Mouse (Mus musculus): Measurements from ENCODE around the gene Gpr155. TPM values are rescaled to one million over a fixed set of nuclear protein-coding genes. Genes with fewer than 3 reads are reported as not detected.

The Gpr155 gene
- polyA plus RNA-seq, 2 experiments, result 4.1 to 9.0 TPM

DNA sequence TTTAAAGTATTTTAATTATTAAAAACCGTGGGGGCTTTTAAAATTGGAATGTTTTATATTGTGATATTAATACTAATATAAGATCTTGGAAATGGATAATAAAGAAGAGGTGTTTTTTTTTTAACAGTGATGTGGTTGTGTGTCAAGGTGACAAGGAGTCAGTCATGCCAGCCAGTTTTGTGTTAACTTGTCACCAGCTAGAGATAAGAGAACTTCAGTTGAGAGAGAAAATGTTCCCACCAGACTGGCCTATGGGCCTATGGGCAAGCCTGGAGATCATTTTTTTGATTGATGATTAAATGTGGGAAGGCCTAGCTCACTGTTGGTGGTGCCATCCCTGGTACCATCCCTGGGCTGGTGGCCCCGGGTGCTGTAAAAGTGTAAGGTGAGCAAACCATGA, 25.8 kb downstream of the Gpr155 start:
- WGBS (ENCODE audit: insufficient replicate concordance), result 47% methylated on average over 2 of the region's 2 CpGs
- no peaks in the 10 kb centered on the region for H3K9me3 ChIP-seq (ENCODE audit: control insufficient read depth, low read length)
- no peak overlapping the region; a peak in 1 of 4 replicates for H3K4me3 ChIP-seq (ENCODE audit: insufficient read depth in 1 of 2, low read depth in 2 of 2, low read length in 2 of 2)
- peak overlapping the region; percentile 96 for H3K27ac ChIP-seq
- peaks cover 23 to 25% of the 10 kb centered on the region in 2 experiments for H3K4me1 ChIP-seq (replicated peaks; ENCODE audit: control insufficient read depth in 2 of 2, insufficient read depth in 2 of 2, low read length in 1 of 2)
- TF ChIP-seq CTCF (IDR thresholded peaks at IDR 0.05; ENCODE audit: low read depth) (no peak), EP300 (IDR thresholded peaks at IDR 0.05; ENCODE audit: low read depth) (no peak)
- ATAC-seq (ENCODE audit: insufficient read depth) (peak; percentile 59), DNase-seq (ENCODE audit: low read depth in 3 of 3, low spot score in 3 of 3) (peak; percentile 23 to 32 (median 25))
- H3K4me2 ChIP-seq (ENCODE audit: low read depth), result peak overlapping the region; percentile 65
- H3K9ac ChIP-seq (replicated peaks), result peak overlapping the region; percentile 10; the same call in 1 of the 2 replicates
- no peaks in the 10 kb centered on the region; the same call in 1 of the 2 replicates for H3K36me3 ChIP-seq (replicated peaks; ENCODE audit: control insufficient read depth, insufficient read depth, low read depth)
- no peaks in the 10 kb centered on the region for H3K27me3 ChIP-seq (ENCODE audit: control insufficient read depth, insufficient read depth, low read length)

DNA sequence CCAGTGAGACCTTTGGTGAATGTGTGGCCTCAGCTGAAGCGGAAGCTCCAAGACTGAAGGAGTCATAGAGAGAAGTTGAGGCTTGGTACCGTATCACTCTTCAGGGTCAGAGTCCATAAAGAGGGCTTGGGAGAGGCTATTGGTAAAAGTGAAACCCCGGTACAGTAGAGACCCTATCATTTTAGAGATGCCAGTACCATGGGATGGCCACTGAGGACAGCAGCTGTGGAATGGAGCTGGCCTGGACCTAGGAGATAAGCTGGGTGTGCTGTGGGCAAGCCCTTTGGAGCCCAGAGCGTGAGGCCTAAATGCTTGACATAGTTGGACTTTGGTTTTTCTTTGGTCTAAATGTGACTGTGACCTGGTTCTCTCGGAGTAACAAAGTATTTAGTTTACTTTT, 26.4 kb downstream of the Gpr155 start:
- TF ChIP-seq CTCF (IDR thresholded peaks at IDR 0.05; ENCODE audit: low read depth) (peak; percentile 40), EP300 (IDR thresholded peaks at IDR 0.05; ENCODE audit: low read depth) (peak; percentile 85)
- peak overlapping the region; percentile 55 for H3K9ac ChIP-seq (replicated peaks)
- H3K36me3 ChIP-seq (replicated peaks; ENCODE audit: control insufficient read depth, insufficient read depth, low read depth), result no peaks in the 10 kb centered on the region; the same call in 1 of the 2 replicates
- peak overlapping the region; percentile 65 for H3K4me2 ChIP-seq (ENCODE audit: low read depth)
- H3K27ac ChIP-seq, result peak overlapping the region; percentile 96
- WGBS (ENCODE audit: insufficient replicate concordance), result 36% methylated on average over 5 of the region's 5 CpGs
- ATAC-seq (ENCODE audit: insufficient read depth) (peak; percentile 100), DNase-seq (ENCODE audit: low read depth in 3 of 3, low spot score in 3 of 3) (peak; percentile 78 to 81 (median 78))
- H3K4me1 ChIP-seq (replicated peaks; ENCODE audit: control insufficient read depth in 2 of 2, insufficient read depth in 2 of 2, low read length in 1 of 2), result peaks cover 23 to 25% of the 10 kb centered on the region in 2 experiments
- no peaks in the 10 kb centered on the region for H3K9me3 ChIP-seq (ENCODE audit: control insufficient read depth, low read length)
- peak overlapping the region; percentile 15 to 33; a peak in 3 of 4 replicates for H3K4me3 ChIP-seq (ENCODE audit: insufficient read depth in 1 of 2, low read depth in 2 of 2, low read length in 2 of 2)
- no peaks in the 10 kb centered on the region for H3K27me3 ChIP-seq (ENCODE audit: control insufficient read depth, insufficient read depth, low read length)

DNA sequence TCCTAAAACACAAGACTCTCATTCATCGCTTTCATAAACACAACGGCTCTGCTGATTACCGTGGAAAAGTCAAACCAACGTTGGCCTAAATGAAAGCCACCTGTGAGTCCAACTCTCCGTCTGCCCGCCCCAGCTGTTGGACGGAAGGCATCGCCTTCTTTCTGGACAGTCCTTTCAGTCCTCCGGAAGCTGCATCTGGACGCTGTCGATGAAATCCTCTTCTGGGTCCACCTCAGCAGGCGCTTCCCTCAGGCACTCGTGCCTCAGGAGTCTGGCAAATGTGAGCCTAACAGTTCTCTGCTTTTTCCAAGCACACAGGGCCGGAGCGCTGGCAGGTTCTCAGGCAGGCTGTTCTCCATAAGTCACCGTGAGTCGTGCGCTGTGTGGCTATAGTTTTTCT, 29.4 kb downstream of the Gpr155 start:
- Histone ChIP-seq H3K4me1 (replicated peaks; ENCODE audit: control insufficient read depth in 2 of 2, insufficient read depth in 2 of 2, low read length in 1 of 2) (peaks cover 23 to 25% of the 10 kb centered on the region in 2 experiments), H3K4me2 (ENCODE audit: low read depth) (no peak overlapping the region), H3K27me3 (ENCODE audit: control insufficient read depth, insufficient read depth, low read length) (no peaks in the 10 kb centered on the region), H3K27ac (no peak overlapping the region), H3K4me3 (ENCODE audit: insufficient read depth in 1 of 2, low read depth in 2 of 2, low read length in 2 of 2) (no peak overlapping the region), H3K9me3 (ENCODE audit: control insufficient read depth, low read length) (no peaks in the 10 kb centered on the region), H3K36me3 (replicated peaks; ENCODE audit: control insufficient read depth, insufficient read depth, low read depth) (no peaks in the 10 kb centered on the region; the same call in 1 of the 2 replicates), H3K9ac (replicated peaks) (no peak overlapping the region)
- TF ChIP-seq CTCF (IDR thresholded peaks at IDR 0.05; ENCODE audit: low read depth) (no peak), EP300 (IDR thresholded peaks at IDR 0.05; ENCODE audit: low read depth) (no peak)
- DNase-seq (ENCODE audit: low read depth in 3 of 3, low spot score in 3 of 3) (no peak), ATAC-seq (ENCODE audit: insufficient read depth) (no peak)
- 86% methylated on average over 18 of the region's 18 CpGs for WGBS (ENCODE audit: insufficient replicate concordance)

- Histone ChIP-seq H3K27me3 (ENCODE audit: control insufficient read depth, insufficient read depth, low read length) (no peaks in the 10 kb centered on the region), H3K4me3 (ENCODE audit: insufficient read depth in 1 of 2, low read depth in 2 of 2, low read length in 2 of 2) (no peak overlapping the region), H3K27ac (no peak overlapping the region), H3K4me2 (ENCODE audit: low read depth) (no peak overlapping the region), H3K9ac (replicated peaks) (no peak overlapping the region), H3K36me3 (replicated peaks; ENCODE audit: control insufficient read depth, insufficient read depth, low read depth) (no peaks in the 10 kb centered on the region; the same call in 1 of the 2 replicates), H3K4me1 (replicated peaks; ENCODE audit: control insufficient read depth in 2 of 2, insufficient read depth in 2 of 2, low read length in 1 of 2) (peaks cover 0 to 4% of the 10 kb centered on the region in 2 experiments; a peak in 2 of 4 replicates), H3K9me3 (ENCODE audit: control insufficient read depth, low read length) (no peaks in the 10 kb centered on the region)
- no peak for ATAC-seq (ENCODE audit: insufficient read depth)
- no peak for DNase-seq (ENCODE audit: low read depth in 3 of 3, low spot score in 3 of 3)
- TF ChIP-seq CTCF (IDR thresholded peaks at IDR 0.05; ENCODE audit: low read depth), result no peak
- no peak for TF ChIP-seq EP300 (IDR thresholded peaks at IDR 0.05; ENCODE audit: low read depth)
- WGBS (ENCODE audit: insufficient replicate concordance), result 74% methylated on average over 7 of the region's 7 CpGs
These were observed 34.4 kb downstream of the Gpr155 start for GRCm38 (mm10) chr2:73351927-73352374.

DNA sequence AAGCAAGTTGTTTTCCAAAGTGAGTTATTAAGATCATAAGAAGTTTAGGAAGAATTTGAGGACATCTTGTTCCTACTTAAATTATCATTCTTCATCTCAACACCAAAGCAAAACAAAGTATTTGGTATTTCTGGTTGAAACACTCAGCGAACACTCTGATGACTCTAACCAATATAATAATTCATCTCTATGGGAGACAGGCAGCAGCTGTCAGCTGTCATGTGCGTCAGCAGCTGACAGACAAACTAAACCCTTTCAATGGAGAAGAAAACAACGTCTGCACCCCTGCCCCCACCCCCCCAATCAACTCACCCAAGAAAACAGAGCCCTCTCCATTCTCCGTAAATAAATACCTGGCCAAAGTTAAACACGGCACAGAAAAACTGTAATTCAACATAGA, 34.9 kb downstream of the Gpr155 start:
- no peak for ATAC-seq (ENCODE audit: insufficient read depth)
- H3K36me3 ChIP-seq (replicated peaks; ENCODE audit: control insufficient read depth, insufficient read depth, low read depth), result no peaks in the 10 kb centered on the region; the same call in 1 of the 2 replicates
- H3K27me3 ChIP-seq (ENCODE audit: control insufficient read depth, insufficient read depth, low read length), result no peaks in the 10 kb centered on the region
- no peak overlapping the region for H3K4me3 ChIP-seq (ENCODE audit: insufficient read depth in 1 of 2, low read depth in 2 of 2, low read length in 2 of 2)
- WGBS (ENCODE audit: insufficient replicate concordance), result 71% methylated on average over 5 of the region's 5 CpGs
- no peak overlapping the region for H3K4me2 ChIP-seq (ENCODE audit: low read depth)
- H3K4me1 ChIP-seq (replicated peaks; ENCODE audit: control insufficient read depth in 2 of 2, insufficient read depth in 2 of 2, low read length in 1 of 2), result peaks cover 0 to 4% of the 10 kb centered on the region in 2 experiments; a peak in 2 of 4 replicates
- no peak overlapping the region for H3K27ac ChIP-seq
- H3K9ac ChIP-seq (replicated peaks), result no peak overlapping the region
- DNase-seq (ENCODE audit: low read depth in 3 of 3, low spot score in 3 of 3), result no peak
- no peaks in the 10 kb centered on the region for H3K9me3 ChIP-seq (ENCODE audit: control insufficient read depth, low read length)
- TF ChIP-seq CTCF (IDR thresholded peaks at IDR 0.05; ENCODE audit: low read depth), result no peak
- TF ChIP-seq EP300 (IDR thresholded peaks at IDR 0.05; ENCODE audit: low read depth), result no peak
